Mouse (Mus musculus): ENCODE data around the gene Car15.

Gene Car15

GRCm38 (mm10) chr16:17801777-17802455 lies 36.2 kb downstream of the Car15 start:
- DNase-seq (ENCODE audit: low spot score in 2 of 2), result no peak

- no peak for DNase-seq (ENCODE audit: low spot score in 2 of 2)
These were observed 38.6 kb downstream of the Car15 start for GRCm38 (mm10) chr16:17799584-17799983.

- DNase-seq (ENCODE audit: low spot score in 2 of 2), result no peak
These were observed 39.6 kb downstream of the Car15 start for GRCm38 (mm10) chr16:17798321-17799180.

- DNase-seq (ENCODE audit: low spot score in 2 of 2), result no peak
These were observed 40.3 kb downstream of the Car15 start for GRCm38 (mm10) chr16:17797812-17798311.

- no peak for DNase-seq (ENCODE audit: low spot score in 2 of 2)
These were observed 41.0 kb downstream of the Car15 start, which contains the start of gene Scarf2 for GRCm38 (mm10) chr16:17796971-17797811. Scarf2 (plus strand) TSS chr16:17797282.

- no peak for DNase-seq (ENCODE audit: low spot score in 2 of 2)
These were observed 41.6 kb downstream of the Car15 start for GRCm38 (mm10) chr16:17796519-17796918.

- no peak for DNase-seq (ENCODE audit: low spot score in 2 of 2)
These were observed 42.5 kb downstream of the Car15 start for GRCm38 (mm10) chr16:17795643-17796042.

GRCm38 (mm10) chr16:17794047-17794446 lies 44.1 kb downstream of the Car15 start:
- DNase-seq (ENCODE audit: low spot score in 2 of 2), result no peak

GRCm38 (mm10) chr16:17792728-17793127 lies 45.4 kb downstream of the Car15 start:
- no peak for DNase-seq (ENCODE audit: low spot score in 2 of 2)

- DNase-seq (ENCODE audit: low spot score in 2 of 2), result no peak
These were observed 52.8 kb downstream of the Car15 start for GRCm38 (mm10) chr16:17785337-17785736.
